Mouse (Mus musculus) lung, adult 2 months (tissue): Measurements from ENCODE around the gene Lyrm1.

Experiments
- CTCF ChIP-seq: fragments of 200-500 bp; IDR thresholded peaks from 2 replicates; pipeline ENCODE4 v1.5.1; 2011; ENCODE audit warnings: mild to moderate bottlenecking, low read length, control low read depth; ENCODE audit not compliant: insufficient read depth
- POLR2A ChIP-seq: fragments of 200-500 bp; IDR thresholded peaks from 2 replicates; pipeline ENCODE4 v1.6.1; 2011; ENCODE audit warnings: low read depth, mild to moderate bottlenecking, control low read depth, low read length, borderline replicate concordance; ENCODE audit errors: extremely low read depth

DNA sequence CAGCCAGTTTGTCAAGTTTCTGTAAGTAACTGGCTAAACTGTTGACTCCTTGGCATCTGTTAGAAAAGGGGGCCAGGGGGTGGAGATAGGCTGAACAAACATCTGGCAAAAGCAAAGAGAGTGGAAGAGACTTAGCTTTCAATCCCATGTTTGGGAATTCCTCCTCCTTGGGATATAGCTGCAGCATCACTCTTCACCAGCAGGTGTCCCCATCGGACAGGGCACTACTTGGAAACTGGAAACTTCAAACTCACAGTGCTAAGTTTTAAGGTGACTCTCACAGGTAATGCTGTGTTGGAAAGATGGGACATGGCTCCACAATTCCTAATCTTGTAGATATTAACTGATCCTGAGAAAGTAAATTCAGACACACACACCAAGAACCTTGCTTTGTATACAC, 46.6 kb upstream of the Lyrm1 start:
- peak; percentile 80 for TF ChIP-seq CTCF
- no peak for TF ChIP-seq POLR2A
